Comparison of ENCODE assay signal across 9 mouse cellular contexts in genomic region chr8:103733466-103733865, GRCm38 (mm10).
"Had no signal": no experiment of that assay in that cellular context is flagged by ENCODE, and none has a peak within 500 bp of the region (broad histone marks: within the 10 kb centered on the region; RNA-seq: fewer than 3 reads in every experiment).

No protein-coding gene starts in this region.

- DNase-seq: liver, postnatal 0 days; lung, adult 2 months; lung, postnatal 14 days; lung, postnatal 36 days; right cerebral cortex, postnatal 14 days; spleen, adult 18-20 months; thymus, adult 2 months; thymus, postnatal 25 days; thymus, postnatal 4 days had no signal
